Mouse (Mus musculus) liver, adult 2 months (tissue): Measurements from ENCODE around the gene Celf2.

ENCODE experiments used
- CTCF ChIP-seq: fragments of 200-500 bp; IDR thresholded peaks from 2 replicates; pipeline ENCODE4 v1.5.1; 2011; ENCODE audit warnings: low read depth, low read length, control low read depth
- POLR2A ChIP-seq: fragments of 200-500 bp; IDR thresholded peaks from 2 replicates; pipeline ENCODE4 v1.6.1; 2011; ENCODE audit warnings: low read length, control low read depth; ENCODE audit not compliant: insufficient read depth; ENCODE audit errors: extremely low read depth

GRCm38 (mm10) chr2:6903251-6903763 is 606.1 kb downstream of the Celf2 start:
- TF ChIP-seq CTCF: no peak
- TF ChIP-seq POLR2A: no peak
